Mouse (Mus musculus): ENCODE results near the gene Epb41l5. TPM values are rescaled to one million over a fixed set of nuclear protein-coding genes. Genes with fewer than 3 reads are reported as not detected.

The Epb41l5 gene
- total RNA-seq, 2 experiments from 2014 or later = 9.3 to 9.9 TPM

GRCm38 (mm10) chr1:119598855-119599254 is 49.9 kb downstream of the Epb41l5 start:
- no peak for DNase-seq (ENCODE audit: low spot score in 2 of 2)

- no peak for DNase-seq (ENCODE audit: low spot score in 2 of 2)
These were observed 51.8 kb downstream of the Epb41l5 start for GRCm38 (mm10) chr1:119596954-119597480.

- DNase-seq (ENCODE audit: low spot score in 2 of 2) = no peak
These were observed 58.8 kb downstream of the Epb41l5 start for GRCm38 (mm10) chr1:119590041-119590440.

GRCm38 (mm10) chr1:119584974-119585373 is 63.8 kb downstream of the Epb41l5 start:
- no peak for DNase-seq (ENCODE audit: low spot score in 2 of 2)

GRCm38 (mm10) chr1:119570134-119570533 is 78.7 kb downstream of the Epb41l5 start:
- DNase-seq (ENCODE audit: low spot score in 2 of 2) = no peak

- no peak for DNase-seq (ENCODE audit: low spot score in 2 of 2)
These were observed 83.3 kb downstream of the Epb41l5 start for GRCm38 (mm10) chr1:119565531-119565930.

- no peak for DNase-seq (ENCODE audit: low spot score in 2 of 2)
These were observed 91.0 kb downstream of the Epb41l5 start for GRCm38 (mm10) chr1:119557641-119558395.

GRCm38 (mm10) chr1:119555651-119556050 is 93.1 kb downstream of the Epb41l5 start:
- DNase-seq (ENCODE audit: low spot score in 2 of 2) = no peak

GRCm38 (mm10) chr1:119551651-119552050 is 97.1 kb downstream of the Epb41l5 start:
- no peak for DNase-seq (ENCODE audit: low spot score in 2 of 2)

GRCm38 (mm10) chr1:119550064-119550463 is 98.7 kb downstream of the Epb41l5 start:
- DNase-seq (ENCODE audit: low spot score in 2 of 2) = no peak

- DNase-seq (ENCODE audit: low spot score in 2 of 2) = no peak
These were observed 99.5 kb downstream of the Epb41l5 start for GRCm38 (mm10) chr1:119549327-119549689.

- peak; percentile 86 to 88 for DNase-seq (ENCODE audit: low spot score in 2 of 2)
These were observed 100.0 kb downstream of the Epb41l5 start for GRCm38 (mm10) chr1:119548668-119549326.

- no peak for DNase-seq (ENCODE audit: low spot score in 2 of 2)
These were observed 102.3 kb downstream of the Epb41l5 start for GRCm38 (mm10) chr1:119546490-119546889.

- no peak for DNase-seq (ENCODE audit: low spot score in 2 of 2)
These were observed 103.1 kb downstream of the Epb41l5 start for GRCm38 (mm10) chr1:119545671-119546070.

GRCm38 (mm10) chr1:119545164-119545563 is 103.6 kb downstream of the Epb41l5 start:
- DNase-seq (ENCODE audit: low spot score in 2 of 2) = no peak

GRCm38 (mm10) chr1:119544611-119545155 is 104.1 kb downstream of the Epb41l5 start:
- no peak for DNase-seq (ENCODE audit: low spot score in 2 of 2)

GRCm38 (mm10) chr1:119543316-119543715 is 105.5 kb downstream of the Epb41l5 start:
- DNase-seq (ENCODE audit: low spot score in 2 of 2) = no peak

GRCm38 (mm10) chr1:119541570-119541969 is 107.2 kb downstream of the Epb41l5 start:
- no peak for DNase-seq (ENCODE audit: low spot score in 2 of 2)

- DNase-seq (ENCODE audit: low spot score in 2 of 2) = no peak
These were observed 107.8 kb downstream of the Epb41l5 start for GRCm38 (mm10) chr1:119540836-119541557.

GRCm38 (mm10) chr1:119539252-119539651 is 109.5 kb downstream of the Epb41l5 start:
- no peak for DNase-seq (ENCODE audit: low spot score in 2 of 2)

GRCm38 (mm10) chr1:119537651-119538050 is 111.1 kb downstream of the Epb41l5 start:
- DNase-seq (ENCODE audit: low spot score in 2 of 2) = no peak

Data from layer of hippocampus, postnatal 10 days (tissue).